Mouse (Mus musculus) olfactory bulb, adult 2 months (tissue): ENCODE measurements at regions not wholly inside any gene's neighbourhood (a gene's known extent, or its start where the extent isn't known, plus 50 kb on each side); places are given as distances from the start of the nearest gene placed in this dataset.
A peak's percentile ranks its signal among the peaks of the same experiment; 100 is the strongest.
"Not testable (repeated sequence)": the region's sequence is repeated elsewhere in the genome, so short reads cannot be mapped to it uniquely, and the experiment has no call there.

Source experiments
- H3K27ac ChIP-seq: fragments of 200-500 bp; 2 replicates; pipeline ENCODE4 v1.5.1; 2012; ENCODE audit warnings: low read depth, low read length; ENCODE audit not compliant: insufficient read depth
- H3K4me1 ChIP-seq: fragments of 200-500 bp; 2 replicates; pipeline ENCODE4 v1.6.1; 2012; ENCODE audit warnings: low read length; ENCODE audit not compliant: control insufficient read depth, insufficient read depth
- H3K4me3 ChIP-seq: fragments of 200-500 bp; 2 replicates; pipeline ENCODE4 v1.5.1; 2012; ENCODE audit warnings: mild to moderate bottlenecking, low read depth, low read length, moderate library complexity; ENCODE audit not compliant: insufficient read depth
- CTCF ChIP-seq: fragments of 200-500 bp; IDR thresholded peaks from 2 replicates; pipeline ENCODE4 v1.5.1; 2012; ENCODE audit warnings: low read depth, mild to moderate bottlenecking, low read length, moderate library complexity; ENCODE audit not compliant: insufficient read depth
- POLR2A ChIP-seq: fragments of 200-500 bp; IDR thresholded peaks from 2 replicates; pipeline ENCODE4 v1.6.1; 2012; ENCODE audit warnings: mild to moderate bottlenecking, low read depth, low read length, moderate library complexity; ENCODE audit not compliant: insufficient read depth
- WGBS: fragments of 180-500 bp; shearing (Covaris S2); methylation state at CpG from one replicate; pipeline ENCODE4 v1.1.7; 2018; 5-methylcytosine and 5-hydroxymethylcytosine counted together

DNA sequence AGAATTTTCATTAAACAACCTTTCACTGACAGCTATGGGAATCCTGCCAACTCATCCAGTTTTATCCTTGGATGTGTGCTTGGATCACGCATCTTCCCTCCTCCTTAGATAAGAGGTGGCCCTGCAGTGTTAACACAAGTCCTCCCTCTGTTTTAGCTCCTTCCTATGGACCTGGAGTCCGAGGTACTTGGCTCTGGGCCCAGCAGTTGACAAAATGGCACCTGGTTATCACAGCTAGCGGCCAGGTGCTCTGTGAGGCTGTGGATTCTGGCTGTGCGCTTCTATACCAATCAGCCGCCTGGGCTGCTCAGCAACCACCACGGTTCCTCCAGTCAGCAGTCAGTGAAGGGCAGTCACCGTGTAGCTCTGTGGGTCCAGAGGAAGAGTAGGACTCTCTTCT, 157.4 kb downstream of the Prdm2 start:
- H3K4me3 ChIP-seq, result no peak overlapping the region
- H3K27ac ChIP-seq, result no peak overlapping the region
- H3K4me1 ChIP-seq, result no peaks in the 10 kb centered on the region
- 88% methylated on average over 7 of the region's 7 CpGs for WGBS
- TF ChIP-seq CTCF (no peak), POLR2A (no peak)

DNA sequence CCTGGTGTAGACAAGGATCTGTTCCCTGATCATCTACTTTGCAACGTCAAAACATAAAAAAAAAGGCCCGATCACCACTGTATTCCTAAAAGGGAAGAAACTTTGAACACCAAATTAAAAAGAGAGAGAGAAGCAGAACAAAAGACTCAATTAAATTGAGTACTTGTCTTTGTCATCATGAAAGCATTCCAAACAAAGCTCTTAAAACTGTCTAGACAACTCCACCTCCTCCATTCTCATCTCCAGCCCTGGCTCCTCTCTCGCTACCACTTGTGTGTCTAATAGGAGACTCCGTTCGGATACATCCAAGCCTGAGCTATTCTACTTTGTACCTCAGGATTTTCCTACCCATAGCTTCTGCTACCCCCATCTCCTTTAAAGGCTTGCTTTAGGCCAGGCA, 159.8 kb downstream of the Prdm2 start:
- WGBS, result 74% methylated on average over 5 of the region's 5 CpGs
- Histone ChIP-seq H3K4me1 (no peaks in the 10 kb centered on the region), H3K27ac (no peak overlapping the region), H3K4me3 (no peak overlapping the region)
- TF ChIP-seq CTCF (no peak), POLR2A (no peak)

DNA sequence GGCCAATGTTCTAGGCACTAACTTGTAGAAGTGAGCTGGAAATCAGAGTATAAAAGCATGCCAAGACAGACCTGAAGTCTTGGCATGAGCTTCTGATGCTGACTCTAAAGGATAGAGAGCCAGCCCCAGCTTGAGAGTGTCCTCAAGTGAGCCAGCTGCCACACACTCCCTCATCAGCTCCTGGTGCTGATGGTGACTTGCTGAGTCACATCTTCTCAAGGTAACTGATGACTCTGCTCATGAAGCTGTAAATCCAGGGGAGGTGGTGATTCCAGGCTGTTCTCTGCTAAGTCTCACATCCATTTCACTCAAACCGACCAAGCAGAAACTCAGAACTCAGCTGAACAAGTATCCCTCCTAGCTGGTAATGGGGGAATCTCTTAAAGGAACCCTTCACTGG, 161.6 kb downstream of the Prdm2 start:
- 87% methylated on average over 1 of the region's 1 CpGs for WGBS
- no peak for TF ChIP-seq CTCF
- no peak for TF ChIP-seq POLR2A

DNA sequence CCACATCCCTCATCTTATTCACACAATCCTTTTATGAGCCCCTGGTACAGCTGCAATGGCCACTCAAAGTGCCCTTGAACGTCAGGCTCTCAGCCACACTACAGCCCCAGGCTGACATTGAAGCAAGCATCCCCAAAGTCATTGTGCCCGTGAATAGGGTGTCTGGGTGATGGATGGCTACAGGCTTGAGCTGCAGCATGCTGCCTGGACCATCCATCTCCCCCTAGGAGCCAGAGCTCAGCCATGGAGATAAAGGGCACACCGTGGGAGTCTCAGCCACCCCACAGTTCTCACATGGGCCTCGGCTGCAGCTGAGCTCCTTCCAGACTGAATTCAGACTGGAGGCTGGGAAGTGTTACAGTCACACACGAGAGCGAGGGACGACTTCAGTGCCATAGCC, 167.6 kb downstream of the Prdm2 start:
- Histone ChIP-seq H3K4me1 (peaks cover 4% of the 10 kb centered on the region; the same call in 1 of the 2 replicates), H3K27ac (no peak overlapping the region), H3K4me3 (no peak overlapping the region)
- WGBS, result 53% methylated on average over 7 of the region's 7 CpGs
- TF ChIP-seq POLR2A (no peak), CTCF (no peak)

More for the DNA sequence above, 161.6 kb downstream of the Prdm2 start:
- no peak overlapping the region for H3K4me3 ChIP-seq
- no peak overlapping the region for H3K27ac ChIP-seq
- H3K4me1 ChIP-seq, result no peaks in the 10 kb centered on the region

DNA sequence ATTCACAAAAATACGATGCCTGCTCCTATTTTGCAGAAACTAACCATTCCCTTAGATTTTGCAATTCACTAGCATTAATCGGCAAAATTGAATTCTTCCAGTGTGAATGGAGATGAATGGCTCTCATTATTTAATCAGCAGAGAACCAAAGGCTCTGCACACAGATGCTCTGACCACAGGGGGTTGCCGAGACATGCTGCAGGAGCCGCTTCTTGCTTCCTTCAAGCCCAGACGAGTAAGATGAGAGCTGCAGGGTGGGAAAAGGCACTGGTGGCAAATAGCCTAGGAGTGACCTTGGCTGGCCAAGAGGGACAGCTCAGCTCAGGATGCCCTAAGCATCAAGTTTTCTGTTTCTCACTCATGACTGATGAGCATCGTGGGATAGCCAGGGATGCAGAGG, 170.0 kb downstream of the Prdm2 start:
- Histone ChIP-seq H3K27ac (no peak overlapping the region), H3K4me3 (no peak overlapping the region), H3K4me1 (peaks cover 4% of the 10 kb centered on the region; the same call in 1 of the 2 replicates)
- TF ChIP-seq CTCF, result no peak
- TF ChIP-seq POLR2A, result no peak
- 45% methylated on average over 6 of the region's 6 CpGs for WGBS

DNA sequence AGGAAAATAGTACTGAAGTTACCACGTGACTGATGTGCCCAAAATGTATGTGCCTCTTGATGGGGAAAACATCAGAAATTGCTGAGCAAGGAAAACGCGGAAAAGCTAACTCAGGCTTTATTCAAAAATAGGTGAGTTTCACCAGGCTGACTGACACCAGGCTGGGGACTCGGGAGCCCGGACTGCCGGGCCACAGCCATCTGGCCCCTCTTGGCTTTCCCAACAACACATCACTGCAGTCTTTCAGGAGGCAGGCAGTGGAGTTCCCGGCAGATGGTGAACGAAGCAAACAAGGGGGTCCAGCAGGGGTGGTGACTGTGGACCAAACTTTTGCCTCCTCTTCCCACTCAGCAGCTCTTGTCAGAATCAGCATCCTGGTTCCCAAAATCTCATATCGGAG, 174.2 kb downstream of the Prdm2 start:
- TF ChIP-seq CTCF (no peak), POLR2A (no peak)
- no peak overlapping the region for H3K27ac ChIP-seq
- H3K4me3 ChIP-seq, result no peak overlapping the region
- H3K4me1 ChIP-seq, result peaks cover 6% of the 10 kb centered on the region
- 79% methylated on average over 9 of the region's 9 CpGs for WGBS

DNA sequence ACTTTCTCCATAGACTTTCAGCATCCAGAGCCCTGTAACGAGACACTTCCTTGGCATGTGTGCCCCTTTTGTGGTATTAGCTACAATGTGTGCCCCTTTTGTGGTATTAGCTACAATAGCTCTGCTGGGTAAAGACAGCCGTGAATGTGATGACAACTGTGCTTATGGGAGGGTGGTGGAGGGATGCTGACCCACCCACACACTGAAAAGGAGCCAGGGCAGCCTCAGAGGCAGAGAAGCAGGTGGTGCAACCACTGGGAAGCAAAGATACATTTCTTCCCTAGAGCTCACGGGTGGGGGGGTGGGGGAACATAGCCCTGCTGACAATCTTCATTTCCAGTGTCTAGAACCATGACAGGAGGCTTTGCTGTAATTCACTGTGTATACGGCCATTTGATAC, 176.1 kb downstream of the Prdm2 start:
- Histone ChIP-seq H3K27ac (no peak overlapping the region), H3K4me1 (peaks cover 6% of the 10 kb centered on the region), H3K4me3 (no peak overlapping the region)
- 57% methylated on average over 4 of the region's 4 CpGs for WGBS
- TF ChIP-seq CTCF (no peak), POLR2A (no peak)

DNA sequence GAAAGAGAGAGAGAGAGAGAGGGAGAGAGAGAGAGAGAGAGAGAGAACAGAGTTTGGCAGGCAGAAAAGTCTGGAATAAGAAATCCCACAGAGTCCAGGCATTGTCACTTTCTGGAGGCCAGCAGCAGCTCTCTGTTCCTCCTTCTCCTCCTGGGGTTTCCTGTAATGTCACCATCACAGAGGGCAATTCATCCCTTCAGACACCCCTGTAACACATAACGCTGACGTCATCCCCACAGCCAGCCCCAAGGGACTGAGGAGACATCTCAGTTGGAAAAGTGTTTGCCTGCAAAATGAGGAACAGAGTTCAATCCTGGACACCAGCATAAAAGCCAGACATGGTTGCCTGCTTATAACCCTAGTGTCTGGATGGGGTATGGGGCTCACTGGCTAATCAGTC, 177.7 kb downstream of the Prdm2 start:
- WGBS, result 57% methylated on average over 2 of the region's 2 CpGs
- not testable (repeated sequence) for H3K4me1 ChIP-seq, H3K4me3 ChIP-seq, H3K27ac ChIP-seq

DNA sequence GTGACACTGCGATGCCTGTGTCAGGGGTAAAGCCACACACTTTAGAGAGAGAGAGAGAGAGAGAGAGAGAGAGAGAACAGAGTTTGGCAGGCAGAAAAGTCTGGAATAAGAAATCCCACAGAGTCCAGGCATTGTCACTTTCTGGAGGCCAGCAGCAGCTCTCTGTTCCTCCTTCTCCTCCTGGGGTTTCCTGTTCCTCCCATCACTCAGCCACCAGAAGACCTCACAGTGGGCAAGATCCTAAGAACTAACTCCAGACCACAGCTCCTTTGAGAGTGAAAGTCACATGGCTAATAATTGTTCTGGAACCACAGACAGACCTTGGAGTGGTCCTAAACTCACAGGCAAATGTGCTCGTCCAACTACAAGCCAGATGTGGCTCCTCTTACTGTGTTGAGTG, 178.5 kb downstream of the Prdm2 start:
- H3K27ac ChIP-seq, H3K4me1 ChIP-seq, H3K4me3 ChIP-seq: not testable (repeated sequence)
- WGBS, result 92% methylated on average over 2 of the region's 2 CpGs

DNA sequence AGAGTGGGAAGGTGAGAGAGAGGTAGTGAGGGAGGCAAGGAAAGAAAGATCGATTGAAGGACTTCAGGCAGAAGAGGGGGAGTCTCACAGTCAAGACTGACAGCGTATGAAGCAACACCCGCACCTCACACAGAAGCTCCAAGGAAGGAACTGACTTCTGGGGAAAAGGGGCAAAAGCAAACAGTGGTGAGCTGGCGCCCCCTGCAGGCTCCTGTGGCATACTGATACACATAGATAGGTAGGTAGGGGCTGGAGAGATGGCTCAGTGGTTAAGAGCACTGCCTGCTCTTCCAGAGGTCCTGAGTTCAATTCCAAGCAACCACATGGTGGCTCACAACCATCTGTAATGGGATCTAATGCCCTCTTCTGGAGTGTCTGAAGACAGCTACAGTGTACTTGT, 183.0 kb downstream of the Prdm2 start:
- not testable (repeated sequence) for H3K4me1 ChIP-seq, H3K4me3 ChIP-seq, H3K27ac ChIP-seq
- 68% methylated on average over 4 of the region's 4 CpGs for WGBS

DNA sequence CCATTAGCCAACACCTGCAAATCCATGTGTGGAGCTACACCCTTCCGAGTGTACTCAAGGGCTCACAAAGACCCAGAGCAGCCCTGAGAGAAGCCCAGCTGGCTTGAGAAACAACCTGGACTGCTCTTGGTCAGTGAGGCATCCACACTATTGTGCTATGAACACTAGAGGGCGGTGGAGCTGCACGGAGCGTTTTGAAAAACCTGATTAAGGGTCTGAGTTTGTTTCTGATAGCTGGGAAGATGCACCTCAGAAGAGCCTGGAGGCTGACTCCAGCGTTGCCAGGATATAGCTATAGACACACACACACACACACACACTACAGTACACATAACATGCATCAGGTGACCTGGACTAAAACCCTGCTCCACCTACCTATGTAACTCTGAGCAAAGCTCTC, 185.5 kb downstream of the Prdm2 start:
- Histone ChIP-seq H3K4me3 (no peak overlapping the region), H3K27ac (no peak overlapping the region), H3K4me1 (no peaks in the 10 kb centered on the region)
- WGBS, result 8% methylated on average over 5 of the region's 5 CpGs
- peak; percentile 48; the same call in 1 of the 2 replicates for TF ChIP-seq CTCF
- TF ChIP-seq POLR2A, result no peak
